Mouse (Mus musculus): ENCODE data around the gene Pde4b.

Pde4b gene

GRCm38 (mm10) chr4:102287172-102287571 lies 199.8 kb downstream of the Pde4b start:
- no peak for DNase-seq (ENCODE audit: low read depth, low spot score)

GRCm38 (mm10) chr4:102290052-102290734 lies 202.8 kb downstream of the Pde4b start:
- no peak for DNase-seq (ENCODE audit: low read depth, low spot score)

- no peak for DNase-seq (ENCODE audit: low read depth, low spot score)
Observed at GRCm38 (mm10) chr4:102297558-102297957, 210.2 kb downstream of the Pde4b start.

- no peak for DNase-seq (ENCODE audit: low read depth, low spot score)
Observed at GRCm38 (mm10) chr4:102302568-102302967, 215.2 kb downstream of the Pde4b start.

GRCm38 (mm10) chr4:102307661-102308297 lies 220.4 kb downstream of the Pde4b start:
- no peak for DNase-seq (ENCODE audit: low read depth, low spot score)

- DNase-seq (ENCODE audit: low read depth, low spot score): no peak
Observed at GRCm38 (mm10) chr4:102310630-102311029, 223.3 kb downstream of the Pde4b start.

- no peak for DNase-seq (ENCODE audit: low read depth, low spot score)
Observed at GRCm38 (mm10) chr4:102316011-102316410, 228.7 kb downstream of the Pde4b start.

- DNase-seq (ENCODE audit: low read depth, low spot score): no peak
Observed at GRCm38 (mm10) chr4:102316699-102317285, 229.4 kb downstream of the Pde4b start.

GRCm38 (mm10) chr4:102318596-102318995 lies 231.3 kb downstream of the Pde4b start:
- DNase-seq (ENCODE audit: low read depth, low spot score): no peak

- DNase-seq (ENCODE audit: low read depth, low spot score): no peak
Observed at GRCm38 (mm10) chr4:102321340-102321739, 234.0 kb downstream of the Pde4b start.

GRCm38 (mm10) chr4:102332386-102332785 lies 245.0 kb downstream of the Pde4b start:
- DNase-seq (ENCODE audit: low read depth, low spot score): no peak

GRCm38 (mm10) chr4:102332885-102333284 lies 245.5 kb downstream of the Pde4b start:
- DNase-seq (ENCODE audit: low read depth, low spot score): no peak

- no peak for DNase-seq (ENCODE audit: low read depth, low spot score)
Observed at GRCm38 (mm10) chr4:102346911-102347492, 259.7 kb downstream of the Pde4b start.

- no peak for DNase-seq (ENCODE audit: low read depth, low spot score)
Observed at GRCm38 (mm10) chr4:102351476-102352475, 264.4 kb downstream of the Pde4b start.

GRCm38 (mm10) chr4:102353641-102354403 lies 266.5 kb downstream of the Pde4b start:
- DNase-seq (ENCODE audit: low read depth, low spot score): no peak

- DNase-seq (ENCODE audit: low read depth, low spot score): no peak
Observed at GRCm38 (mm10) chr4:102368105-102368735, 280.9 kb downstream of the Pde4b start.

GRCm38 (mm10) chr4:102374614-102375013 lies 287.3 kb downstream of the Pde4b start:
- DNase-seq (ENCODE audit: low read depth, low spot score): no peak

- DNase-seq (ENCODE audit: low read depth, low spot score): no peak
Observed at GRCm38 (mm10) chr4:102382763-102383505, 295.6 kb downstream of the Pde4b start.

GRCm38 (mm10) chr4:102393605-102394004 lies 306.3 kb downstream of the Pde4b start:
- DNase-seq (ENCODE audit: low read depth, low spot score): no peak
